Mouse (Mus musculus) lung, adult 2 months (tissue): Measurements from ENCODE around the gene Ing4. TPM values are rescaled to one million over a fixed set of nuclear protein-coding genes. Genes with fewer than 3 reads are reported as not detected.
A peak's percentile ranks its signal among the peaks of the same experiment; 100 is the strongest.

Source experiments
- DNase-seq: peaks from one replicate; pipeline ENCODE4 v3.0.0; 2022
- H3K4me1 ChIP-seq: fragments of 200-500 bp; 2 replicates; pipeline ENCODE4 v1.6.1; 2011; ENCODE audit warnings: low read length; ENCODE audit not compliant: control insufficient read depth, insufficient read depth
- H3K4me3 ChIP-seq: fragments of 200-500 bp; replicated peaks from 2 replicates; pipeline ENCODE3; 2011; ENCODE audit warnings: low read depth, mild to moderate bottlenecking, control low read depth, low read length; ENCODE audit errors: extremely low read depth
- CTCF ChIP-seq: fragments of 200-500 bp; IDR thresholded peaks from 2 replicates; pipeline ENCODE4 v1.5.1; 2011; ENCODE audit warnings: mild to moderate bottlenecking, low read length, control low read depth; ENCODE audit not compliant: insufficient read depth
- POLR2A ChIP-seq: fragments of 200-500 bp; IDR thresholded peaks from 2 replicates; pipeline ENCODE4 v1.6.1; 2011; ENCODE audit warnings: low read depth, mild to moderate bottlenecking, control low read depth, low read length, borderline replicate concordance; ENCODE audit errors: extremely low read depth
- WGBS: fragments of 180-500 bp; shearing (Covaris S2); methylation state at CpG from one replicate; pipeline ENCODE4 v1.1.7; 2018; 5-methylcytosine and 5-hydroxymethylcytosine counted together
- polyA plus RNA-seq: library from polyadenylated mRNA; depleted of rRNA; stranded (reverse); fragments of >200 nt; gene quantifications from 2 replicates; pipeline ENCODE4 v1.2.3, GENCODE M21; 2012; rRNA removed

Ing4 gene
- polyA plus RNA-seq, 1 experiment = 50.5 TPM

DNA sequence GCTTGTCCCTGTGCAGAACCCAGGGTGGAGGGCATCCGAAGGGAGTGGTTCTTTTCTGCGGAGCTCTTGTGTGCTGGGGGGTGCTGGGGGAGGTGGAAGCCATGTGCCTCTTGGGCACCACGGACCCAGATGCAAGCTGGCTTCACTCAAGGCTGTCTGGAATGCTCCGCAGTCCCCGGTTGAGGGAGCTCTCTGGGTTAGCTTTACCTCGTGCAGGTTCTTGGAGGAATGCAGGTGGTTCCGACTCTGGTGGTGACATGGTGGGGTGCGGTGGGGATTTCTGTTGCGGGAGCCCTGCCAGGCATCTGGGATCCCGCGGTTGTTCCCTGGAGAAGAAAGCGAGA lies 57.8 kb downstream of the Ing4 start:
- no peak for DNase-seq
- 1% methylated on average over 12 of the region's 12 CpGs for WGBS
- Histone ChIP-seq H3K4me1 (peaks cover 28% of the 10 kb centered on the region), H3K4me3 (peak overlapping the region; percentile 90)
- TF ChIP-seq POLR2A (no peak), CTCF (no peak)

DNA sequence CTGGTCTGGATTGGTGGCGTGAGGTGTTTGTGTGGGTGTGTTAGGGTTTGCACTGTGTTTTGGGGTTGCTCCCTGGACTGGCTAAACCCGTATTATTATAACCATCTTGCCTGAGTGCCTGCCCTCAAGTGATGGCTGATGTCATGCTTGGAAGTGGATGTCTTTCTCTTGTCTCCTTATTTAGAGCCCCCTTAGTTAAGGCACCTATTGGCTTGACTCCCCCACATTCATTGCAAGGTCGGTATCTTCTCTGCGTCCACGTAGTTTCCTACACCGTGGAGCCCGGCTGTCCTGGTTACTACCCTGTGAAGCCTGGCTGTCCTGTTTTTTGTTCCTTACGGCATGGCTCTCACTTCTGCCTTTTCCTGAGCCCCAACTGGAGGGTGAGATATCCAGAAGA lies 58.4 kb downstream of the Ing4 start:
- 30% methylated on average over 8 of the region's 8 CpGs for WGBS
- no peak for TF ChIP-seq CTCF
- no peak for TF ChIP-seq POLR2A
- peak overlapping the region; percentile 30 for H3K4me3 ChIP-seq
- H3K4me1 ChIP-seq = peaks cover 28% of the 10 kb centered on the region
- DNase-seq = no peak

DNA sequence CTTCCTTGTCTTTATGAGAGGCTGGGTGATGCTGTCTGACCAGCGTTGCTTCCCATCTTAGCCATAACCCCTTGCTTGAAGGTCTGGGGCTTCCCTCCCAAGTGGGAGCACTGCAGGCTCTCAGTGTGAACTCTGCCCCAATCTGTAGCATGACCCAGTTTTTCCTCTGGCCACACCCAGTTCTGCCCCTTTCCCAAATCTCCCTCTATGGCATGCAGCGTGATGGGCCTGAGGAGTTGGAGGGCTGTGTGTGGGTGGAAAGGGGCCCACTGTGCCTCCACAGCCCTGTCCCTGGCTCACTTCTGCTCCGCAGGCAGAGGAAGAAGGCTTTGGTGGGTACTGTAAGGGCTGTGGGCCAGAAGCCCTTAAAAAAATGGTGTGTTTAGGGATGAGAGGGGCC lies 59.0 kb downstream of the Ing4 start:
- TF ChIP-seq POLR2A = no peak
- no peak for TF ChIP-seq CTCF
- WGBS = 38% methylated on average over 3 of the region's 3 CpGs
- DNase-seq = peak; percentile 17
- Histone ChIP-seq H3K4me1 (peaks cover 28% of the 10 kb centered on the region), H3K4me3 (no peak overlapping the region)

Other genes starting within 250 kb of the Ing4 start
- 20.2 and 22.4 TPM in 2 replicates for gene Spsb2, start 231.1 kb upstream of the Ing4 start, polyA plus RNA-seq
- 117 and 218 TPM in 2 replicates for gene Tpi1, start 225.5 kb upstream of the Ing4 start, polyA plus RNA-seq
- gene Usp5, start 210.3 kb upstream of the Ing4 start, polyA plus RNA-seq = 58.1 and 73.2 TPM in 2 replicates
- gene Cdca3, start 210.2 kb upstream of the Ing4 start, polyA plus RNA-seq = 3.5 and 6.7 TPM in 2 replicates
- 0.31 and 0.36 TPM in 2 replicates for gene Gnb3, start 199.5 kb upstream of the Ing4 start, polyA plus RNA-seq
- 34.9 and 42.1 TPM in 2 replicates for gene P3h3, start 182.0 kb upstream of the Ing4 start, polyA plus RNA-seq
- 0.27 and 0.69 TPM in 2 replicates for gene Gpr162, start 175.8 kb upstream of the Ing4 start, polyA plus RNA-seq
- 1.9 and 2.7 TPM in 2 replicates for gene Cd4, start 151.5 kb upstream of the Ing4 start, polyA plus RNA-seq
- gene Lag3, start 128.1 kb upstream of the Ing4 start, polyA plus RNA-seq = 1.4 and 1.9 TPM in 2 replicates
- 1,982 and 2,310 TPM in 2 replicates for gene Ptms, start 119.7 kb upstream of the Ing4 start, polyA plus RNA-seq
- 313 and 336 TPM in 2 replicates for gene Mlf2, start 108.4 kb upstream of the Ing4 start, polyA plus RNA-seq
- 178 and 213 TPM in 2 replicates for gene Cops7a, start 74.2 kb upstream of the Ing4 start, polyA plus RNA-seq
- gene Pianp, start 43.1 kb upstream of the Ing4 start, polyA plus RNA-seq = 1.4 and 2.2 TPM in 2 replicates
- 44.8 and 48.4 TPM in 2 replicates for gene Zfp384, start 30.6 kb upstream of the Ing4 start, polyA plus RNA-seq
- gene Acrbp, start 9.9 kb downstream of the Ing4 start, polyA plus RNA-seq = 23.7 TPM in 2 replicates
- gene Lpar5, start 28.2 kb downstream of the Ing4 start, polyA plus RNA-seq = 6.5 and 13.9 TPM in 2 replicates
- gene Chd4, start 56.2 kb downstream of the Ing4 start, polyA plus RNA-seq = 108 and 129 TPM in 2 replicates
- gene Nop2, start 92.1 kb downstream of the Ing4 start, polyA plus RNA-seq = 10.1 and 13.6 TPM in 2 replicates
- 45.0 and 51.0 TPM in 2 replicates for gene Iffo1, start 105.5 kb downstream of the Ing4 start, polyA plus RNA-seq
- 1,317 and 1,826 TPM in 2 replicates for gene Gapdh, start 126.7 kb downstream of the Ing4 start, polyA plus RNA-seq
- gene Ncapd2, start 151.9 kb downstream of the Ing4 start, polyA plus RNA-seq = 15.5 and 34.2 TPM in 2 replicates
- 30.1 and 39.4 TPM in 2 replicates for gene Mrpl51, start 152.0 kb downstream of the Ing4 start, polyA plus RNA-seq
- gene Vamp1, start 175.8 kb downstream of the Ing4 start, polyA plus RNA-seq = 12.5 and 22.0 TPM in 2 replicates
- 29.8 and 33.4 TPM in 2 replicates for gene Tapbpl, start 192.1 kb downstream of the Ing4 start, polyA plus RNA-seq
- 8.1 and 9.8 TPM in 2 replicates for gene Cd27, start 197.2 kb downstream of the Ing4 start, polyA plus RNA-seq
- 0.17 and 0.19 TPM in 2 replicates for gene Tuba3a, start 246.3 kb downstream of the Ing4 start, polyA plus RNA-seq